Mouse (Mus musculus) MN1 (cell line): ENCODE measurements around the gene Prrg3.
"Not testable (repeated sequence)": the region's sequence is repeated elsewhere in the genome, so short reads cannot be mapped to it uniquely, and the experiment has no call there.

Experiments
- DNase-seq: peaks from one replicate; pipeline ENCODE4 v3.0.0-alpha.2; 2016; ENCODE audit warnings: low spot score

Prrg3 gene

GRCm38 (mm10) chrX:71962073-71963051 lies at the start of gene Prrg3:
TSS of gene Prrg3 (plus strand) at chrX:71962624.
- DNase-seq: no peak

- peak; percentile 24 for DNase-seq
These were observed 15.8 kb upstream of the Prrg3 start for GRCm38 (mm10) chrX:71946631-71947030.

- no peak for DNase-seq
These were observed 4.1 kb upstream of the Prrg3 start for GRCm38 (mm10) chrX:71958366-71958765.

- no peak for DNase-seq
These were observed 970 bp downstream of the Prrg3 start for GRCm38 (mm10) chrX:71963275-71963912.

GRCm38 (mm10) chrX:71968216-71968615 lies 5.8 kb downstream of the Prrg3 start:
- no peak for DNase-seq

- no peak for DNase-seq
These were observed 6.4 kb downstream of the Prrg3 start for GRCm38 (mm10) chrX:71968816-71969215.

GRCm38 (mm10) chrX:71971325-71971724 lies 8.9 kb downstream of the Prrg3 start:
- DNase-seq: no peak

- no peak for DNase-seq
These were observed 10.3 kb downstream of the Prrg3 start, which contains the start of gene Fate1 for GRCm38 (mm10) chrX:71972686-71973085. TSS of gene Fate1 (plus strand) at chrX:71972986.

GRCm38 (mm10) chrX:71977681-71978080 lies 15.3 kb downstream of the Prrg3 start:
- not testable (repeated sequence) for DNase-seq

GRCm38 (mm10) chrX:71980443-71980842 lies 18.0 kb downstream of the Prrg3 start:
- DNase-seq: no peak

- DNase-seq: no peak
These were observed 18.9 kb downstream of the Prrg3 start for GRCm38 (mm10) chrX:71981322-71981721.

GRCm38 (mm10) chrX:71983205-71983604 lies 20.8 kb downstream of the Prrg3 start:
- DNase-seq: no peak

- no peak for DNase-seq
These were observed 21.4 kb downstream of the Prrg3 start for GRCm38 (mm10) chrX:71983775-71984174.

- no peak for DNase-seq
These were observed 29.1 kb downstream of the Prrg3 start, which contains the start of gene Cnga2 for GRCm38 (mm10) chrX:71991549-71991948. TSS of gene Cnga2 (plus strand) at chrX:71991849.

GRCm38 (mm10) chrX:71995972-71996371 lies 33.5 kb downstream of the Prrg3 start:
- no peak for DNase-seq

GRCm38 (mm10) chrX:72009930-72010329 lies 47.5 kb downstream of the Prrg3 start:
- DNase-seq: no peak

- DNase-seq: no peak
These were observed 49.8 kb downstream of the Prrg3 start for GRCm38 (mm10) chrX:72012236-72012635.

GRCm38 (mm10) chrX:72012804-72013203 lies 50.4 kb downstream of the Prrg3 start:
- DNase-seq: no peak

GRCm38 (mm10) chrX:72022241-72022640 lies 59.8 kb downstream of the Prrg3 start:
- no peak for DNase-seq
